Mouse (Mus musculus) midbrain, embryonic 14.5 days (tissue): Measurements from ENCODE around the gene Cldn7. TPM values are rescaled to one million over a fixed set of nuclear protein-coding genes. Genes with fewer than 3 reads are reported as not detected.

Source experiments
- ATAC-seq: fragments of 200-750 bp; cut with Nextera tagmentation; 2 replicates; pipeline ENCODE4 v1.8.0; 2017; ENCODE audit warnings: moderate number of reproducible peaks, moderate library complexity; ENCODE audit not compliant: low FRiP score, low TSS enrichment
- DNase-seq: peaks from one replicate; pipeline ENCODE4 v3.0.0-alpha.2; 2015
- H3K27ac ChIP-seq: fragments of 300-500 bp; sonication (generic); replicated peaks from 2 replicates; pipeline ENCODE4 v1.5.1; 2014; ENCODE audit warnings: mild to moderate bottlenecking, low read depth, low read length, moderate library complexity
- H3K27me3 ChIP-seq: fragments of 300-500 bp; sonication (generic); 2 replicates; pipeline ENCODE4 v1.6.1; 2014; ENCODE audit warnings: low read length, control low read depth, mixed read lengths; ENCODE audit not compliant: control insufficient read depth, insufficient read depth
- H3K36me3 ChIP-seq: fragments of 300-500 bp; sonication (generic); 2 replicates; pipeline ENCODE4 v1.6.1; 2014; ENCODE audit warnings: low read length, control low read depth; ENCODE audit not compliant: control insufficient read depth, insufficient read depth
- H3K4me1 ChIP-seq: fragments of 300-500 bp; sonication (generic); 2 replicates; pipeline ENCODE4 v1.6.1; 2014; ENCODE audit warnings: mild to moderate bottlenecking, antibody characterized with exemption, low read length, control low read depth; ENCODE audit not compliant: control insufficient read depth, insufficient read depth
- H3K4me2 ChIP-seq: fragments of 300-500 bp; sonication (generic); 2 replicates; pipeline ENCODE4 v1.6.1; 2014; ENCODE audit warnings: mild to moderate bottlenecking, low read length, moderate library complexity
- H3K4me3 ChIP-seq: fragments of 300-500 bp; sonication (generic); replicated peaks from 2 replicates; pipeline ENCODE4 v1.5.1; 2014; ENCODE audit warnings: low read depth, low read length
- H3K9ac ChIP-seq: fragments of 300-500 bp; sonication (generic); replicated peaks from 2 replicates; pipeline ENCODE4 v1.6.1; 2014; ENCODE audit warnings: mild to moderate bottlenecking, low read length, moderate library complexity
- H3K9me3 ChIP-seq: fragments of 300-500 bp; sonication (generic); 2 replicates; pipeline ENCODE4 v1.6.1; 2016; ENCODE audit warnings: low read length, control low read depth, mixed read lengths; ENCODE audit not compliant: control insufficient read depth
- WGBS: fragments of 180-500 bp; shearing (Covaris S2); extraction: QIAGEN DNeasy Blood & Tissue Kit; methylation state at CpG from one replicate; pipeline ENCODE4 v1.1.7; 2014; 5-methylcytosine and 5-hydroxymethylcytosine counted together
- polyA plus RNA-seq: library from polyadenylated mRNA; unstranded; fragments of >200 nt; fragmentation: Nextera tagmentation; extraction: Ambion mirVana; gene quantifications from 2 replicates; pipeline ENCODE4 v1.2.1, GENCODE M21; 2014

Gene Cldn7
- polyA plus RNA-seq, 1 experiment from 2014 or later: not detected

DNA sequence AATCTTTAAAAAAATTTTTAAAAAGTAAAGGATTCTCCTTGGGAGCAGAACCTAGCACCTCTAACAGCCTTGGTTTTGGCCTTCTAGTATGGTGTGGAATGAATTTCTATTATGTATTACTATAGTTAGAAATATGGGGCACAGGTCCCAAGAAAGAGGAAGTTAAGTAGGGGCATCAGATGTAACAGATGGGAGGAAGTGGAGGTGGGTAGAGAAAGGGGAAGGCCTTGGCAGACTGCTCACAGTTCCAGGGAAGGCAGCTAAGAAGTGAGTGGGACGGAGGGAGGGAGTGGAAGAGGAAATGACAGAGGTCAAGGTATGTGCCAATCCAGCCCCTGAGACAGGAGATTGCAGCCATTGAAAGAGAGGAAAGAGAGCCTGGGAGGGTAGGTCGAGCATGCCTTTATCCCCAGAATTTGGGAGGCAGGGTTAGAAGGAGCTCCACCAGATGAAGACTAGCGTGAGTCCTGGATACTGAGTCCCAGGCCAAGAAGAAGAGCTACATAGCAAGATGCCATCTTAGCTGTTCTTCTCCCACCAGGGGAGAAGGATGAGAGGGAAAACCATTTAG is 33.5 kb upstream of the Cldn7 start:
- no peaks in the 10 kb centered on the region for H3K4me1 ChIP-seq
- DNase-seq (no peak), ATAC-seq (no peak)
- WGBS: 79% methylated on average over 3 of the region's 3 CpGs
- no peak overlapping the region for H3K4me2 ChIP-seq
- H3K27me3 ChIP-seq: peaks cover 9% of the 10 kb centered on the region
- H3K4me3 ChIP-seq: no peak overlapping the region
- no peaks in the 10 kb centered on the region for H3K9me3 ChIP-seq
- H3K9ac ChIP-seq: no peak overlapping the region
- H3K36me3 ChIP-seq: no peaks in the 10 kb centered on the region
- no peak overlapping the region for H3K27ac ChIP-seq

DNA sequence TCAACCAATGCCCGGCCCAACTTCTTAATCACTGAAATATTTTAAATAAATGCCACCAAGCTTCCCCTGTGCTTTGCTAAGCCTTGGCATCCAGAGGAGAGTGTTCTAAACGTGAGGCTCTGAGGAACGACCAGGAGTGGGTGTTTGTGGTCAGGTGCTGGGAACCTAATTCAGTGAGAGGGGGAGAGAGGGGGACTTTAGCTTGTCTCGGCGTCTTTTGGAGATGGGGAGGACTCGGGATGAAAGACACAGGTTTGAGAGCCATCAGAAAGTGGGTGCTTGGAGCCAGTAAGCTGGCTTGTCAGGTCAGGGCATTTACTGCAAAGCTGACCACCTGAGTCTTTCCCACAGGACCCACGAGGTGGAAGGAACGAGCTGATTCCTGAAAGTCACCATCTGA is 32.8 kb upstream of the Cldn7 start:
- no peaks in the 10 kb centered on the region for H3K9me3 ChIP-seq
- no peaks in the 10 kb centered on the region for H3K36me3 ChIP-seq
- ATAC-seq: no peak
- no peak for DNase-seq
- peaks cover 6% of the 10 kb centered on the region; the same call in 1 of the 2 replicates for H3K4me1 ChIP-seq
- H3K9ac ChIP-seq: no peak overlapping the region
- no peak overlapping the region for H3K4me2 ChIP-seq
- WGBS: 77% methylated on average over 8 of the region's 8 CpGs
- no peak overlapping the region for H3K4me3 ChIP-seq
- peaks cover 16% of the 10 kb centered on the region for H3K27me3 ChIP-seq
- H3K27ac ChIP-seq: no peak overlapping the region

DNA sequence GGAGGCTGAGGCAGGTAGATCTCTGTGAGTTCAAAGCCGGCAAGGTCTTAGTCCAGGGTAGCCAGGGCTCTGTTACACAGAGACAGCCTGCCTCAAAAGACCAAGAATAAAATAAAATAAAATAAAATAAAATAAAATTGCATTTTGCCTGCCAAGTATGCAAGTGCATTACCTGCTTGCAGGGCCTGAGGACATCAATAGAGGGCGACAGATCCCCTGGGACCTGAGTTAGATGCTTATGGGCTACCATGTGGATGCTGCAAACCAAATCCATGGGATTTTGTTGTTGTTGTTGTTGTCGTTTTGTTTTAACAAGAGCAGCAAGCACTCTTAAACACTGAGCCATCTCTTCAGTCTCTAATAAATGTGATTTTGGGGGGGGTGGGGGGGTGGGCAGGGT is 32.3 kb upstream of the Cldn7 start:
- Histone ChIP-seq H3K36me3 (no peaks in the 10 kb centered on the region), H3K27me3 (peaks cover 21% of the 10 kb centered on the region), H3K4me2 (no peak overlapping the region), H3K27ac (no peak overlapping the region), H3K4me1 (peaks cover 6% of the 10 kb centered on the region; the same call in 1 of the 2 replicates), H3K9ac (no peak overlapping the region), H3K4me3 (no peak overlapping the region), H3K9me3 (no peaks in the 10 kb centered on the region)
- DNase-seq (peak; percentile 12), ATAC-seq (no peak)
- 51% methylated on average over 3 of the region's 3 CpGs for WGBS

DNA sequence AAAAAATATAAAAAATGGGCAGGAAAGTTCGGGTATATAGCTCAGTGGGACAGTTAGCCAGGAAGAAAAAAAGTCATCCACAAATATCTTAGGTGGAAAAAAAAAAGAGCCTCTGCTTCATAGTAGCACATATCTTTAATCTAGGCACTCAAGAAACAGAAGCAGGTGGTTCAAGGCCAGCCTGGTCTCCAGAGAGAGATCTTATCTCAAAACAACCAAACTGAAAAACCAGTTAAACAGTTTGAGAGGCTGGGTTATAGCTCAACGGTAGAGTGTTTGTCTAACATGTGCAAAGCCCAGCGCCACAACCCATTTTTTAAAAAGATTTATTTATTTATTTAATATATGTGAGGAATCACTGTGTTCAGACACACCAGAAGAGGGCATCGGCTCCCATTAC is 31.5 kb upstream of the Cldn7 start:
- Histone ChIP-seq H3K36me3 (no peaks in the 10 kb centered on the region), H3K4me1 (peaks cover 6% of the 10 kb centered on the region; the same call in 1 of the 2 replicates), H3K4me3 (no peak overlapping the region), H3K9ac (no peak overlapping the region), H3K4me2 (no peak overlapping the region), H3K9me3 (no peaks in the 10 kb centered on the region), H3K27ac (no peak overlapping the region), H3K27me3 (peaks cover 25% of the 10 kb centered on the region)
- WGBS: 79% methylated on average over 4 of the region's 4 CpGs
- ATAC-seq (no peak), DNase-seq (no peak)

DNA sequence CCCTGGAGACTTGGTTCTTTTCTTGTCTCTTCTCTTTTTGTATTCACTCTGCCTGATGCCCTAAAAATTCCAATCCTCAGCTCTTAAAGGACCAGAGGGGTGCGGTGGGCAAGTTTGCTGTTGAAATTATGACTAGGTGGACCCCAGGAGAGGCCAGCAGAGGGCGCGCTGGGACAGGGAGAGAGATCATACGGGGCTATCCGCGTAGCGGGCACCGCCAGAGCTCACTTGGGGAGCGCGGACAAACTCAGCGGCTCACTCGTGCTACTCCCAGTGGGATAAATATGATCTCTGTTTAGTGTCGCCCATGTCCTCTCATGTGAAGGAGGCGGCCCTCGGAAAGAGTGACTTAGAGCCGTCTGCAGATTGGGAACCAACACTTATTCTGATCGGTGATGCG is 30.4 kb upstream of the Cldn7 start:
- Histone ChIP-seq H3K4me3 (no peak overlapping the region), H3K36me3 (no peaks in the 10 kb centered on the region), H3K4me1 (peaks cover 6% of the 10 kb centered on the region; the same call in 1 of the 2 replicates), H3K4me2 (peak overlapping the region; percentile 7; the same call in 1 of the 2 replicates), H3K9me3 (no peaks in the 10 kb centered on the region), H3K27ac (no peak overlapping the region), H3K27me3 (peaks cover 25% of the 10 kb centered on the region), H3K9ac (no peak overlapping the region)
- 1% methylated on average over 18 of the region's 18 CpGs for WGBS
- DNase-seq (peak; percentile 94), ATAC-seq (no peak)

DNA sequence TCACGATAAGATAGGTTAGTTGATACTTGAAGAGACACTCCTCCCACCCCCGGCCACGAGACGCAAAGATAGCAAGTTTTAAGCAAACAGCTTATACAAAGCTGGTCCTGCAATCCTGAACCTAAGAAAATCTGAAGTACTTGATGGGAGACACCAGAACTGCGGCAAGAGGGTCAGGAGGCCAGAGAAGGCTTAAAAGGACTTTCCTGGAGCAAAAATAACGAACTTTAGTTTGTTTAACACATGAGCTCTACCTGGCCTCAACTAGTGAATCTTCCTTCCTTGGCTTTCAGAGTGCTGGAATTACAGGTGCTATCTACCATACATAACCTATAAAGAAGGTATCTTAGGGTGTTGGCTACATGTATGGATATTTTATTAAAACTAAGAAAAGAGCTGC is 29.9 kb upstream of the Cldn7 start:
- Histone ChIP-seq H3K36me3 (no peaks in the 10 kb centered on the region), H3K9me3 (no peaks in the 10 kb centered on the region), H3K27me3 (peaks cover 28% of the 10 kb centered on the region), H3K9ac (no peak overlapping the region), H3K4me2 (peak overlapping the region; percentile 7; the same call in 1 of the 2 replicates), H3K4me1 (peaks cover 6% of the 10 kb centered on the region; the same call in 1 of the 2 replicates), H3K27ac (no peak overlapping the region), H3K4me3 (no peak overlapping the region)
- WGBS: 20% methylated on average over 6 of the region's 6 CpGs
- no peak for ATAC-seq
- DNase-seq: no peak

DNA sequence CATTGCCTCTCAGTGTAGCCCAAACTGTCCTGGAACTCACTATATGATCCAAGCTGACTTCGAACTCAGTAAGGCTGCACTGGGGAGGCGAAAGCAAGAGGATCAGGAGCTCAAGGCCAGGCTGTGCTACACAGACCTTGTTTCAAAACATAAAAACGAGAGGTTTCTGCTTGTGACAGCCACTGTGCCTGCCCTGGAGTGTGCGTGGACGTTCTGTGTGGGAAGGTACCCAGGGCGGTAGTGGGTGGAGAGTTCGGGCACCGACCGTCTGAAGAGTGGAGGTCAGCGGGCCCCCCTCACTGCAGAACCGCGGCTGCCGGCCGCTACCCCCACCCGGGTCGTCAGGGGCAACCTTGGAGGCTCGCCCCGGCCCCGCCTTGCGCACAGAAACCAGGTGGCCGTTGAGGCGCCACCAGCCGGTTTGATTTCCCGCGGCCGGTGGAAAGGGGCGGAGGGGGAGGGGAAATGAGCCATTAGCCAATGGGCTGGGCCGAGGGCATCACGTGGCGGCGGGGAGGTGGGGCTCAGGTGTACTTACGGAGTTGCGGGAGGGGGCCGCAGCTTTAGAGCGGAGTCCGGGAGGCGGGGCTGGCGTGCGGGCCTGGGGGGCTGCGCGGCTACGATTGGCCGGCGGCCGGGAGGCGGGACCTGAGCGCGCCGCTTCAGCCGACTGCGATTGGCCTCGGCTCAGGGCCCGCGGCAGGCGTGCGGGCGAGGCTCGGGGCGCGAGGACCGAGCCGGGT is 29.3 kb upstream of the Cldn7 start, which contains the start of gene Ybx2:
TSS of gene Ybx2 (plus strand) at position 660 of the 743 bp plus-strand sequence.
- no peaks in the 10 kb centered on the region for H3K36me3 ChIP-seq
- peaks cover 28% of the 10 kb centered on the region for H3K27me3 ChIP-seq
- H3K27ac ChIP-seq: no peak within 1 kb of the TSS
- peak; percentile 93 for ATAC-seq
- WGBS: 1% methylated on average over 58 of the region's 62 CpGs
- H3K4me1 ChIP-seq: peaks cover 6% of the 10 kb centered on the region; the same call in 1 of the 2 replicates
- H3K4me2 ChIP-seq: peak within 1 kb of the TSS; percentile 100
- H3K9me3 ChIP-seq: no peaks in the 10 kb centered on the region
- DNase-seq: peak; percentile 97
- peak within 1 kb of the TSS; percentile 59 for H3K4me3 ChIP-seq
- peak within 1 kb of the TSS; percentile 59 for H3K9ac ChIP-seq

DNA sequence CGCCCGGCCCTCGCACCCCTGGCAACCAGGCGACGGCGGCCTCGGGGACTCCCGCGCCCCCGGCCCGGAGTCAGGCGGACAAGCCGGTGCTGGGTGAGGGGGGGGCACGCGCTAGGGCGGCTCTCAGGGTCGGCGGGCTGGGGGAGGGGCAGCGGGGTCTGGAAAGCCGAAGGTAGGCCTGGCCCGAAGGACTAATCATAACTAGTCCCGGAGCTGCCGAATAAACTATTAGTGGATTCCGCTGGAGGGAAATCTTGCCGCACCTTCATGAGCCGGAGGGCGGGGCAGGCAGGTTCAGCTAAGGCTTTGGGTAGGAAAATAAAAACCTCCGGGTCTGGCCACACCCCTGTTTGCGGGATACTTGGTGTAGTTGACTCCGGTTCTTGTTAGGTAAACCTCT is 28.4 kb upstream of the Cldn7 start:
- H3K9me3 ChIP-seq: no peaks in the 10 kb centered on the region
- H3K9ac ChIP-seq: peak overlapping the region; percentile 59
- WGBS: 2% methylated on average over 25 of the region's 30 CpGs
- no peak for DNase-seq
- peak overlapping the region; percentile 59 for H3K4me3 ChIP-seq
- H3K27me3 ChIP-seq: peaks cover 28% of the 10 kb centered on the region
- H3K36me3 ChIP-seq: no peaks in the 10 kb centered on the region
- H3K4me1 ChIP-seq: peaks cover 6% of the 10 kb centered on the region; the same call in 1 of the 2 replicates
- ATAC-seq: 0 out of 2 replicates have a peak, but pooled peaks have one; percentile 22
- no peak overlapping the region for H3K27ac ChIP-seq
- H3K4me2 ChIP-seq: peak overlapping the region; percentile 100
